Mouse (Mus musculus) cerebellum, adult 2 months (tissue): ENCODE results near the gene Syt8. TPM values are rescaled to one million over a fixed set of nuclear protein-coding genes. Genes with fewer than 3 reads are reported as not detected.

Source experiments
- DNase-seq, 2 experiments: peaks; one replicate each; pipeline ENCODE4 v3.0.0; 2021
- H3K27ac ChIP-seq: fragments of 200-500 bp; 2 replicates; pipeline ENCODE4 v1.5.1; 2012; ENCODE audit warnings: low read length, control low read depth, inconsistent platforms; ENCODE audit not compliant: insufficient read depth
- H3K27me3 ChIP-seq: fragments of 200-500 bp; 2 replicates; pipeline ENCODE4 v1.6.1; 2012; ENCODE audit warnings: inconsistent platforms, mild to moderate bottlenecking, low read length, moderate library complexity; ENCODE audit not compliant: control insufficient read depth, insufficient read depth
- H3K4me1 ChIP-seq: fragments of 200-500 bp; 2 replicates; pipeline ENCODE4 v1.6.1; 2011; ENCODE audit warnings: low read length; ENCODE audit not compliant: control insufficient read depth, insufficient read depth
- H3K4me3 ChIP-seq: fragments of 200-500 bp; replicated peaks from 2 replicates; pipeline ENCODE3; 2011; ENCODE audit warnings: mild to moderate bottlenecking, low read depth, low read length, control low read depth; ENCODE audit not compliant: insufficient read depth
- CTCF ChIP-seq: fragments of 200-500 bp; IDR thresholded peaks from 2 replicates; pipeline ENCODE4 v1.5.1; 2011; ENCODE audit warnings: low read depth, mild to moderate bottlenecking, control low read depth, low read length, moderate library complexity, borderline replicate concordance; ENCODE audit not compliant: insufficient read depth
- POLR2A ChIP-seq: fragments of 200-500 bp; IDR thresholded peaks from 2 replicates; pipeline ENCODE4 v1.6.1; 2011; ENCODE audit warnings: low read length, control low read depth, borderline replicate concordance; ENCODE audit not compliant: insufficient read depth
- WGBS: fragments of 180-500 bp; shearing (Covaris S2); methylation state at CpG from one replicate; pipeline ENCODE4 v1.1.7; 2018; 5-methylcytosine and 5-hydroxymethylcytosine counted together
- polyA plus RNA-seq: library from polyadenylated mRNA; depleted of rRNA; stranded (reverse); fragments of >200 nt; gene quantifications from 2 replicates; pipeline ENCODE4 v1.2.3, GENCODE M21; 2012; rRNA removed

Gene Syt8
- polyA plus RNA-seq, 1 experiment = not detected

DNA sequence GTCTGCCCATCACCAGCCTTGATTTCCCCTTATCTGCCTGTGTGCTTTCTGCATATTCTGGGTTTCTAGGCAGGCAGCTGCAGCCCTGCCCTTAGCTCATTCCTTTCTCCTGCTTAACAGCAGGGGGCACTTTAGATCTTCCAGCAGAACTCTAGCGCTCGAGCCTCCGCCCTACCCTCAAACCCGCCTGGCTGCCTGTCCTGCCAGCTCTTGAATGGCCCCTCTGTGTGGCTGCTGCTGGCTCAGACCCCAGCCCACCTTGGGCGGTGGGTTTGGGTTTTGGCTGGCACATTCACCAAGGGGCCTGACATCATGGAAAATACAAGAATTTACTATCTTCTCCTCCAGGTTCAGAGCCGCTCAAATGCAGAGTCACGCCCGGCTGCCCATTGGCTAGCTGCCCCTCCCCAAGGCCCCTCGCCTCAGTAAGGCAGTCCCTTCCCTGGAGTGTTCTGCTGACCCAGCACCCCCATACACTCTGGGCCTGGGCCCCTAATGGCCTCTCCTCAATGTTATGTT, 52.8 kb downstream of the Syt8 start:
- no peaks in the 10 kb centered on the region for H3K27me3 ChIP-seq
- 32% methylated on average over 9 of the region's 9 CpGs for WGBS
- no peaks in the 10 kb centered on the region for H3K4me1 ChIP-seq
- no peak overlapping the region for H3K27ac ChIP-seq
- TF ChIP-seq CTCF (no peak), POLR2A (no peak)
- H3K4me3 ChIP-seq = no peak overlapping the region
- no peak for DNase-seq

GRCm38 (mm10) chr7:142488053-142488452, 53.4 kb downstream of the Syt8 start:
- H3K27ac ChIP-seq = no peak overlapping the region
- H3K27me3 ChIP-seq = no peaks in the 10 kb centered on the region
- WGBS = 86% methylated on average over 3 of the region's 3 CpGs
- H3K4me1 ChIP-seq = no peaks in the 10 kb centered on the region
- H3K4me3 ChIP-seq = no peak overlapping the region
- DNase-seq = no peak
- no peak for TF ChIP-seq CTCF
- no peak for TF ChIP-seq POLR2A

Other genes with a start within 250 kb of the Syt8 start
- gene Gm10153, start 244.5 kb upstream of the Syt8 start, polyA plus RNA-seq = not detected in 2 replicates
- gene Krtap5-3, start 233.5 kb upstream of the Syt8 start, polyA plus RNA-seq = not detected in 2 replicates
- gene Gm7579, start 223.0 kb upstream of the Syt8 start, polyA plus RNA-seq = 0.16 TPM in 1 of 2 replicates, not detected in the other
- not detected in 2 replicates for gene Krtap5-5, start 204.9 kb upstream of the Syt8 start, polyA plus RNA-seq
- gene Gm40460, start 193.8 kb upstream of the Syt8 start, polyA plus RNA-seq = not detected in 2 replicates
- gene Gm2431, start 176.5 kb upstream of the Syt8 start, polyA plus RNA-seq = not detected in 2 replicates
- not detected in 2 replicates for gene Gm4559, start 160.5 kb upstream of the Syt8 start, polyA plus RNA-seq
- not detected in 2 replicates for gene Krtap5-1, start 137.7 kb upstream of the Syt8 start, polyA plus RNA-seq
- not detected in 2 replicates for gene Krtap5-4, start 131.3 kb upstream of the Syt8 start, polyA plus RNA-seq
- gene Ifitm10, start 61.1 kb upstream of the Syt8 start, polyA plus RNA-seq = 175 and 183 TPM in 2 replicates
- 1.00 and 1.0 TPM in 2 replicates for gene Gm49369, start 52.2 kb upstream of the Syt8 start, polyA plus RNA-seq
- 401 and 405 TPM in 2 replicates for gene Ctsd, start 46.8 kb upstream of the Syt8 start, polyA plus RNA-seq
- gene Tnni2, start 7.0 kb downstream of the Syt8 start, polyA plus RNA-seq = 0.52 TPM in 1 of 2 replicates, not detected in the other
- gene Lsp1, start 26.0 kb downstream of the Syt8 start, polyA plus RNA-seq = 4.2 and 5.9 TPM in 2 replicates
- gene Tnnt3, start 64.0 kb downstream of the Syt8 start, polyA plus RNA-seq = 0.39 and 0.65 TPM in 2 replicates
- gene Mrpl23, start 97.8 kb downstream of the Syt8 start, polyA plus RNA-seq = 81.9 and 87.2 TPM in 2 replicates
- 67.2 and 99.9 TPM in 2 replicates for gene Igf2, start 232.0 kb downstream of the Syt8 start, polyA plus RNA-seq
- 0.02 TPM in 1 of 2 replicates, not detected in the other for gene Gm49394, start 235.1 kb downstream of the Syt8 start, polyA plus RNA-seq